Mouse (Mus musculus) lung, postnatal 14 days (tissue): Measurements from ENCODE around the gene Dync1li1.
"Not testable (repeated sequence)": the region's sequence is repeated elsewhere in the genome, so short reads cannot be mapped to it uniquely, and the experiment has no call there.

Source experiments
- DNase-seq: peaks from one replicate; pipeline ENCODE4 v3.0.0; 2021

Gene Dync1li1

DNA sequence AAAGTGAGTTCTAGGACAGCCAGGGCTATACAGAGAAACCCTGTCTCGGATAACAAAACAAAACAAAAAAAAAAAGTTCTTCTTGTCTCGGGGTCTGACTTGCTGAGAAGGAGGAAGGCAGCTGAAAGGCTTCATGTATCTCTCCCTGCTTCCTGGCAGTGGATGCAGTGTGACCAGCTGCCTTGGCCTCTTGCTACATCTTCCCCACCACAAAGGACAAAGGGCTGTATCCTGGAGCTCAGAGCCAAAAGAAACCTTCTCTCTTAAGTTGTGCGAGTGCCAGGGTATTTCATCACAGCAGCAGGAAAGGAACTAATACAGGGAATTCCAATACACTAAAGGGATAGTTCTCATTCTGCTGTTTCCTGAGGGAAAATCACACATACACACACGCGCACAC, 10.0 kb upstream of the Dync1li1 start:
- DNase-seq, result peak; percentile 10

DNA sequence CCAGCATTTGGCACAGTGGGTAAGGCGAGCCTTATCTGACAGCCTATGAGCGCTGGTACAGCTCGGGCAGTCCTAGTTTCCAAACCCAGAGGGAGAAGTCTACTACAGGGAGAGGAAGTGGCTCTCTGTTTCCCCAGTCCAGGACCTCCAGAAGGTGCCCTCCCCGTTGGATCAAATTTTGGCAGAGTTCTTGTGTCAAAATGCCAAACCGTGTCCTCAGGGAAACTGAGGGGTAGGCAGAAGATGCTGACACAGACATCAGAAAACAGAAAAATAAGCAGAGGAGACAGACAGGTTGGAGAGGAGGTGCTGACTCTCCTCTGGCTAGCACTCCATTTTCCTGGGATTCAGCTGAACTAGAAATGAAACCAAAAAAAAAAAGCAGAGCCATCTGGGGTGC, 8.6 kb upstream of the Dync1li1 start:
- no peak for DNase-seq

DNA sequence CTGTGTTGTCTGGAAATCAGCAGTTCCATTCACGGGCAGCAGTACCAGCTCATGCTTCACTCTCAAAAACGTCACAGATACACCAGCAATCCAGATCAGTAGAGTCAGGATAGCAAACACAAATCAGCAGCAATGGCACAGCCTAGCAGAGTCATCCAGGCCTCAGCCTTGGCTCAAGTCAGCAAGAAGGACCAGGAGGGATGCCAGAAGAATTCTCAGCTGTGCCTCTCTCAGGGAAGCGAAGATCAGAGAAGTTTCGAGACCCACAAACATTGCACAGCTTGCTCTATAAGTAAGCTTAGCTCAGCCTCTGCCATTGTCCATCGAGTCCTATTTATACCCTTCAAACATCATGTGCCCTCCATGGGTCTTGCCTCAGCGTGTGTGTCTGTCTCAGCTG, 8.1 kb upstream of the Dync1li1 start:
- DNase-seq, result no peak

DNA sequence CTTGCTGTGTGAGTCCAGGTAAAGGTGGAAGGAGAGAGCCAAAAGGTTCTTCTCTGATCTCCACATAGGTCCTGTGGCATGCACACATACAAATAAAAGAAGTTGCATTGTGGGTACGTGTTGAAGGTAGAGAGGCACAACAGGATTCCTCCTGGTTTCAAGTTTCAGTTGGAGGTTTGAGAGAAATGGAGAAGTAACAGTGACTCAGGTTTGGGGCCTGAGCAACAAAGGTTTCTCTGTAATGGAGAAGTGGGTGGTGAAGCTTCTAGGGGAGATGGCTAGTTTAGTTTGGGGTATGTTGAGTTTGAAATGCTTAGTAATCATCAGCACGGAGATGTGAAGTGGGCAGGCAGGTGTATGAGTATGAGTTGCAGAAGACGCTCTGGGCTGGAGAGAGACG, 6.4 kb upstream of the Dync1li1 start:
- DNase-seq, result no peak

DNA sequence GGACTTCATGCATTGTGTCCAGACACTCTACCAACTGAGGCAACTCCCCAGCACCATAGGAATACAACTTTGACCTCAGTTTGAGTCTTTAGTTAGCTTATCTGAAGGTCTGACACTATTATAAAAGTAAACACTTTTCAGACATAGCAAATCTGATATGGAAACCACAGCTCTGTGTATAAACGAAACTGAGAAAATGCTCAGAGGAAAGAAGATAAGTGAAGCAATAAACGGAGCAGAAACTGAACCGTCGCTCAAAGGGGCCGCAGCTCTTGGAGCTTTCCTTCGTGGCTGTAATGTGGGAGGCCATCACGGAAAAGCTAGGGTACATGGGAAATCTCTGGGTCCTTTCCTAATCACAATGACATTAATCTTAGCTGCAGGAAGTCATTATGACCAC, 2.3 kb upstream of the Dync1li1 start:
- no peak for DNase-seq

DNA sequence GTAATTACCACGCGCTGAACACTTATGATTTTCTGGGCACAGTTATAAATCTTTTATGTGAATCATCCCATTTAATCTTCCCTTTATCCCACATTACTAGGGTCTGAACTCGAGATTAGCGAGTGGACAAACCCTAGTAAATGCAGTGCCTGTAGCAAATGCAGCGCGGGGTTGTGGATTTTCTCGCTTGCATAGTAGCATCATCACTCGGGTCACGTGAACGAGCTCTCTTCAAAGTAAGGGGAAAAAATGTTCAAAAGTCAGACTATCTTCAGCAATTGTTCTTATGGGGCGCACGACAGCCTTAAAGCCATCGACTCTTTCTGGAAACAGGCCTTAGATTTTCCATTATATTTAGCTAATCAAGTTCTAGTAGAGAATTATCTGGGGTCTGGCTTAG, 951 bp upstream of the Dync1li1 start:
- DNase-seq, result no peak

DNA sequence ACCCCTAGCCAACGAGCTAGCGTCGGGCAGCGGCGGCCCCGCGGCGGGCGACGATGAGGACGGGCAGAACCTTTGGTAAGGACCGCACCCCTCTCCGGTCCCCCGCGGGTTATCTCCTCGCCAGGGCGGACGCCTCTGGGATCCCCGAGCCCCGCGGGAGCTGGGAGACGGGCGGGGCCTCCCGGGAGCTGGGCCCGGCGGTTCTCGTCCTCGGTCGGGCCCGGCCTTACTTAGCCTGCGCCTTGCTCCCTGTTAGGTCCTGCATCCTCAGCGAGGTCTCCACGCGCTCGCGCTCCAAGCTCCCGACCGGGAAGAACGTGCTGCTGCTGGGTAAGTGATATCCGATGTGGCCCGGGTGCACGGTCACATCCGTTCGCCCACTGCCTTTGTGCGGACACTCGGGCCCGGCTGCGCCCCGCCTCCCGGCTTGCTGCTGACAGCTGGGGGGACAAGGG, 390 bp downstream of the Dync1li1 start:
- DNase-seq, result peak; percentile 36

DNA sequence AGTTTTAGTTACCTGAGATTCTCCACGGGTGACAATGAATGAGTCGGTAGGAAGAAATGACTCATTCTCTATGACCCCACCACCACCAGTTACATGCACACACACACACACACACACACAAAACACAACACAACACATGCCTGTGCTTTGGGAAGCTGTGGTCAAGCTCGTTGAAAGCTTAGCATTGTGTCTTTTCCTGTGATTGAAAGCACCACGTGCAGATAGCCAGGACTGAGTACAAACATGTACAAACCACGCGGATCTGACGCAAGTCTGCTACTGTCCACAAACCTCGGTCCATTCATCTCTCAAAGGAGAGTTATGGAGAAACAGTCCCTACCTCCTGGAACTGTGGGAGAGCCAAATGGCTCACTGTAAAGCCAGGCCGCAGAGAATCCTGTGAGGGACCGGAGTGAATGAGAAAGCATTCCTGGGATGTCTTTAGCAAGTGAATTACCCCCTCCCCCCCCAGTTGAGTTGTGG, 1.6 kb downstream of the Dync1li1 start:
- peak; percentile 9 for DNase-seq

DNA sequence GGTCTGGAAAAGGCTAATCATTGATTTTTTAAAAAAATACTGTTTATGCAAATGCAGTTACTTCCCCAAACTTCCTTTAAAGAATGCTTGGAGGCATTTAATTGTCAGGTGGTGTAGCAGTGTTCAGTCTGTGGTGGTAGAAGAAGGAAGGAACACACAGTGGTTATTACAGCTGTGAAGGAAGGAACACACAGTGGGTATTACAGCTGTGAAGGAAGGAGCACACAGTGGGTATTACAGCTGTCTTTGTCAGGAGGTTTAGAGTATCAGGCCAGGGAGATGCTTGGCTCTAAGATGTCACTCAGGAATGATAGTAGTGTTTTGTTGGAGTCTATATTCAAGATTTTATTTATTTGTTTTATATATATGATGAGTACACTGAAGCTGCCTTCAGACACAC, 2.5 kb downstream of the Dync1li1 start:
- no peak for DNase-seq

DNA sequence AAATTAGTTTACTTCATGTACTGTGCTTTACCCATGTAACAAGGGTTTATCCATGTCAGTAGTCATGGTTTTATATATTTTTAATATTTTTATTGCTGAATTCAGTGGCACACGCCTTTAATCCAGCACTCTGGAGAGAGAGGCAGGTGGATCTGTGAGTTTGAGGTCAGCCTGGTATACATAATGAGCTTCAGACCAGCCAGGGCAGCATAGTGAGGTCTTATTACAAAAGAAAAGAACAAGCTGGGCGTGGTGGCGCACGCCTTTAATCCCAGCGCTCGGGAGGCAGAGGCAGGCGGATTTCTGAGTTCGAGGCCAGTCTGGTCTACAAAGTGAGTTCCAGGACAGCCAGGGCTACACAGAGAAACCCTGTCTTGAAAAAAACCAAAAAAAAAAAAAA, 7.1 kb downstream of the Dync1li1 start:
- not testable (repeated sequence) for DNase-seq

DNA sequence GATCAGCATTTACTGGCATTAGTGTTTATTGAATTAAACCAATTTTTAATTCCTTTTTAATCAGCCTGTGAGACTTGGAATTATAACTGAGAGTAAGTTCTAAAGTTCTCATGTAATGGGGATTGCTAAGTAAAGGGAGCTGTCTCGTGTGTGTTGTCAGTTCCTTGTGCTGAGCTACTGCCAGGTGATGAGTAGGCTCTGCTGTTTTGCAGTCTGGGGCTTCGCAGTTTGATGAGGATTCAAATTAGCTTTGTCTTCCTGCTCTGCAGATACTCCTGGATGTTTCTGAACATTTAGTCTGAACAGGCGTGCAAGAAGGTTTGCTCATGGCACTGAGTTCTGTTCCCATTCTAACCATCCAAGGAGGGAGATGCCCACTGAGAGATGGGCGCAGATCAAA, 8.5 kb downstream of the Dync1li1 start:
- no peak for DNase-seq

DNA sequence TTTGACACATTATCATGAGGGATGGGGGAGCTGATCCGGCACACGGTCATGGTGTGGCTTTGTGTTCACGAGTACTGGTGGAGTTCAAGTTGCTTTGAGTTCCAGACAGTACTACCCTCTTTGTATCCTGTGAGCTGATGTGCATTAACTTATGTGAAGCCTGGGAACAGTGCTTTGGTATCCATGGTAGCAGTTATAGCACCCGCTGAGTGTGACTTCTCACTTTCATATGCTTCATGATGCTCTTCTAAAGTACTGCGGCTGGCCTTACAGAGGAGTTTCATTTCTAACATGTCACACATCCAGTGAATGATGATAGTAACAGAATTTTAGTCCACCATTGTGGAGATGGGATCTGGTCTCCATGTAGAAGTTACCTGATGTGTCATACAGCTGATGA, 9.3 kb downstream of the Dync1li1 start:
- DNase-seq, result no peak

DNA sequence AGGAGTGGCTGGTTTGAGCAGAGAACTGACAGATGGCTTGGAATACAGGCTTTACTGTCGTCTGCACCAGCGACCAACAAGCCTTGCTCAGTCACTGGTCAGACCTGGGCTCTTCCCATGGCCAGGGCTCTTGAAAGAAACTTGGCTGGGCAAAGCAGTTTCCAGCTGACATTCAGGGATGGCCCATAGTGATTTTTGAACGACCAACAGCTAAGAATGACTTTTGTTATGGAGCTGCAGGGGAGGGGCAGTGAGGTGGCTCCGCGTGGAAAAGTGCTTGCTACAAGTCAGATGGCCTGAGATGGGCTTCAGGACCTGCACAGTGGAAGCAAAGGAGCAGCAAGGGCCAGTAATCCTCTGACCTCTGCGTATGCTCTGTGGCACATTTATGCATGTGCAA, 10.7 kb downstream of the Dync1li1 start:
- DNase-seq, result no peak

DNA sequence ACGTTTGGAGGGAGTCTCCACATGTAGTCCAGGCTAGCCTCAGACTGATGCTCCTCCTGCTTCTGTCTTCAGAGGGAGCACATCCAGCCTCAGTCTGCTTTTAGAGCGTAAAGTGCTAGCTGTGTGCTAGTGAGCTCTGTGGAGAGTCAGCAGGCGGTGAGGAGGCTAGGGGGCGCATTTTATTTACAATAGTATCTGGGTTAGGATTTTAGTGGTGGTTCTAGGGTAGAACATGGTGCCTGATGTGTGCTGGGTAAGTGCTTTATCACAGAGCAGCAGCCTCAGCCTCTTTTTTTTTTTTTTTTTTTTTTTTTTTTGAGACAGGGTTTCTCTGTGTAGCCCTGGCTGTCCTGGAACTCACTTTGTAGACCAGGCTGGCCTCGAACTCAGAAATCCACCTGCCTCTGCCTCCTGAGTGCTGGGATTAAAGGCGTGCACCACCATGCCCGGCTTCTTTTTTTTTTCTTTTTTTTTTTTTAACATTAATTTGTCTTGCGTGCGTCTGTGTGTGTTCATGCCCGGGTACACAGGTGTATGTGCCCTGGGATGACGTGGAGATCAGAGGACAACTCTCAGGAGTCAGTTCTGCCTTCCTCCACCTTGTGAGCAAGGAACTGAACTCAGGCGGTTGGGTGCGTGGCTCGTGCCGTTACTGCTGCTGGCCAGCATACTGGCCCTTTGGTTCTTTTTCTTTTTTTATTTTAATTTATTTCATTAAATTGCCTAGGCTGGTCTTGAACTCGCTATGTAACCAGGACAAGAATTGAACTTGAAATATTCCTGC, 11.5 kb downstream of the Dync1li1 start:
- DNase-seq, result no peak

DNA sequence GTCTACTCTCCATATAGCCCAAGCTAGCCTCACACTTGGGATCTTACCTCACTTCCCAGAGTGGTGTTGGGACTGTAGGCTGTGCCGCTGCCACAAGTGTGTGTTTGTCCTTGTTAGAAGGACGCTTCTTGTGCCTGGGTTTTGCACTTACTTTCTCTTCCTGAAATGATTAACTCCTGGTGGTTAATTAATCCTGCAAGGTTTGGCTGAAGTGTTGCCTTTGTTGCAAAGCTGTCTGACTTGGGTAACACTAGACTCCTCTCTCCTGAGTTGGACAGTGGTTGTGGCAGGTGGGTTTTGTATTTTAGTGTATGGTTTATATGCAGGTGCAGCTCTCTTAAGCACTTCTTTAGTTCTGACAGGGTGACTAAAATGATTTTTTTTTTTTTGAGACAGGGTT, 12.4 kb downstream of the Dync1li1 start:
- DNase-seq, result no peak

DNA sequence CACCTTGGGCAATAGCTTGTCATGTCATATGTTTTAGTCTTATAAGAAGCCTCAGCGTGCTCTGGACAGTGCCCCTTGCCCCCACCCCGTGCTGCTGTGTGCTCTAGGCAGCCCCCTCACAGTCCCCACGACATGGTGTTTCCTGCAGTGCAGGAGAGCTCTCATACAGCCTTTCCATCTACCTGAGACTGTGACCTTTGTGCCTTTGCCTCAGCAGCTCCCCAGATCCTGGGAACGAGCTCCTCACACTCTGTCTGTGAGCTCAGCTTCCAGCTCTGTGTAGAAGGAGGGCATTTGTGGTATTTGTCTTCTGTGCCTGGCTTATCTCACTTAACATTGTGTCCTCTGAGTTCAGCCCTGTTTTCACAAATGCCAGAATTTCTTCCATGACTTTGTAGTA, 13.3 kb downstream of the Dync1li1 start:
- DNase-seq, result no peak

DNA sequence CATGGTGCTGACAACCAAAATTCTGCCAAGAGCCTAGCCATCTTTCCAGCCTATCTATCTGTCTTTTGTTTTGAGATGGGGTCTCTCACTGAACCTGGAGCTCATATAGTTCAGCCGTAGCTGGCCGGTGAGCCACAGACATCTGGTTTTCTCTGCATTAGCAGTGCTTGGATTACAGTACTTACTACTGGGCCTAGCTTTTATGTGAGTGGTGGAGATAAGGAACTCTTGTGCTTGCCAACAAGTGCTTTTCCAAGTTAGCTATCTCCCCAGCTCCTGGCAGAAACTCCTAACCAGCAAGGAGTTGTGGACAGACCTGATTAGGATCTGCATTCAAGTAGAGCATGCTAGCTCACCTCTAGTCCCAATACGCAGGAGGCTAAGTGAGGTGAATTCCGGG, 19.2 kb downstream of the Dync1li1 start:
- no peak for DNase-seq

DNA sequence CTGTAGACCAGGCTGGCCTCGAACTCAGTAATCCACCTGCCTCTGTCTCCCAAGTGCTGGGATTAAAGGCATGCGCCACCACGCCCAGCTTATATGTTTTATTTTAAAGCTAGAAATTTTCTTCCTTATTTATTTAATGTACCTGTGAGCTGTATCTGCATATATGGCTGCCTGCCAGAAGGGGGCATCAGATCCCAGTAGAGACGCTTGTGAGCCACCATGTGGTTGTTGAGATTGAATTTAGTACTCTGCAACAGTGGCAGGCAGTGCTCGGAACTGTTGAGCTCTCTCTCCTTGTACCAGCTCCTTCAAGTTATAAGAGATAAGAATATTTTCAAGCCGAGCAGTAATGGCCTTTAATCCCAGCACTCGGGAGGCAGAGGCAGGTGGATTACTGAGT, 21.8 kb downstream of the Dync1li1 start:
- peak; percentile 40 for DNase-seq

DNA sequence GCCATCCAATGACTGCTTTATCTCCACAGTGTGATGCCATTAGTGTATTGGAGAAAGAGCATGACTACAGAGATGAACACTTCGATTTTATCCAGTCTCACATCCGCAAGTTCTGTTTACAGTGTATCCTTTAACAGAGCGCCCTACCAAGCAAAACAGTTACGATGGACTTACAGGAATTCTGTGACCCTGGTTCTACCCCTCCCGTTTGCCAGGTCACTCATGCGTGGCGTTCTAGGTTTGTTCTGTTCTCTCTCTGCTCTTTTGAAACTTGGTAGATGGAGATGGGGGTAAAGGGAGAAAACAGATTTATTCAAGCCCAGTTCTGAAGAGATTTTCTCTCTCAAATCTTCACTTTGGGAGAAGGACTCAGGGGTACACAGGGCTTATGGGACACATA, 24.9 kb downstream of the Dync1li1 start:
- no peak for DNase-seq

DNA sequence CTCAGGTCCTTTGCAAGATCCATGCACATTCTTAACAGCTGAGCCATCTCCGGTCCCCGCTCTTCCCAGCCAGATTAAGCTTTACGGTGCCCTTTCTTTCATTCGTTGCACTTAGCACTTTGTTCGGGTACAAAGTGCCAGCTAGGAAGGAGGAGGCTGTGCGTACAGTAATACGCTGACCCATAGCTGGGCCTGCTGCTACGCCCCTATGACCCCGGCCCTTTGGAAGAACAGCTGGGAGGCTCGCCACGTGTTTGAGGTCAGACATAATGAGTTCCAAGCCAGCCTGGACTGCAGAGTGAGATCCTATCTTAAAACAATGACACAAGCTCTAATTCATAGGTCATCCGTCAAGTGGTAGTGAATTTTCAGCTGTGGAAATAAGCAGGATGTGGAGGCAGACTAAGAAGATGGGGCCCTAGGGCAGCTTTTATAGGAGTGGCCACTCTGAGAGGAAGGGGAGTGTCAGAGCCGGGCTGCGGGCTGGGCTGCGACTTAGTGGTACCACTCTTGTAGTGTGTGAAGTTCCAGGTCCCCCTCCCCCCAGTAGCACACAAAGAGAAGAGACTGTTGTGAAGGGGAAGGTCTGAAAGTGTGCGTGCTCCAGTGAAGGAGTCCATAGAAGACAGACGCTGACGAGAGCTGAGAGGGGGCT, 28.2 kb downstream of the Dync1li1 start:
- DNase-seq, result no peak

DNA sequence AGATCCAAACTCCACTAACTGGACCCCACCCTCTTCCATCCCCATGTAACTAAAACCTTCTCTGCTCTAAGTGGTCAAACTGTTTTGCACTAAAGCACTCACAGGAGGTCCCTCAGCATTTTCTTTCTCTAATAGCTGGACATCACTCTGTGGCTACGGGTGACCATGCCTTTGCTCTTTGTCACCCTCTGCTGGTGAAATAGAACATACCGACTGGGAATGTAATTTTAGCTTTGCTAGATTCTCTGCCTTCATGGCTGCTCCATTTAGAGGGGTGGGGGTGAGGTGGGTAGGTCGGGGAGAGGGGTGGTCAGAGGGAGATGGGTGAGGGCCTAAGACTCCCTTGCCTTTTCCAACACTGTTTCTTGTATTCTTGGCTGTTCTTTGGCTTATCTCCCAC, 38.7 kb downstream of the Dync1li1 start:
- DNase-seq, result peak; percentile 64

DNA sequence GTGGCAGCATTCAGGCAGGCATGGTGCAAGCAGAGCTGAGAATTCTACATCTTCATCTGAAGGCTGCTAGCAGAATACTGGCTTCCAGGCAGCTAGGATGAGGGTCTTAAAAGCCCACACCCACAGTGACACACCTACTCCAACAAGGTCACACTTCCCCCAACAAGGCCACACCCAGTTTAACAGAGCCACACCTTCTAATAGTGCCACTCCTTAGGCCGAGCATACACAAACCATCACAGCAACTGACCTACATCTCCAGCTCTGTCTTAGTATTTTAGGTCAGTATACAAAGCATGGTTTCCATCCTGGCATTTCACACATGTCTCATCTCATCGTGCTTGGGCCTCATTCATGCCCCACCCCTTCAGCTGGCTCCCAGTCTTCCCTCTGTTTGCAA, 39.8 kb downstream of the Dync1li1 start:
- DNase-seq, result not testable (repeated sequence)

DNA sequence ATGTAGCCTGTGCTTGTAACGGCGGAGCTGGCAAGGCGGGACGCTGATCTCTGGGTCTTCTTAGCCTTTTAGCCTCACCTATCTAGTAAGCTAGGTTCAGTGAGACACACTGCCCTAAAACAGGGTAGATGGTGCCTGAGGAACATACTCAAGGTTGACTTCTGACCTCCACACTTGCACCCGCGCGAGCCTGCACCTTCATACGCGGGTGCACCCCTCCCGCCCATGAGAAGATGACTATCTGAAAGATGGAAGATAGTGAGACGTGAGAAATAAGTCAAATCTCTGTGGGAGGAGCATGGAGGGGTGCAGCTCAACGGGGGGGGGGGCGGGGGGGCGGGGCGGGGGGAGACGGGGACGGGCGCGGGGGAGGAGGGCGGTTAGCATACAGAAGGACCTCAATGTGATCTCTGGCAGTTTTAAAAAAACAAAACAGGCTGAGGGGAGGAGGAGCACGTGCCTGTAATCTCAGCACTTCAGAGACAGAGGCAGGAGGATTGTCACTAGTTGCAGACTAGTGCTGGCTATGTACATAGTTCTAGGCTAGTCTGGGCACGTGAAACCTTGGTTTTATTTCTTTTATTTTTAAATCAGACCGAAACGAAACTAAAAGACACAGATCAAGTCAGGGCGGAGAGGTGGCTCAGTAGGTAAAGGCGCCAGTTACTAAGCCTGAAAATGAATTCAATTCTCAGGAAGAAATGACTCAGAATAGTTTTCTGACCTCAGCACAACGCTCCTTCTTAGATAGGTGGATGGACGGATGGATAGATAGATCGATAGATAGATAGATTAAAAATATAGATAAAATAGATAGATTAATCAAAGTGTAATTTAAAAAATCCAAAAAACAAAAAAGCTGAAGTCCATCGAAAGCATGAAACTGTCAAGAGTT, 41.6 kb downstream of the Dync1li1 start:
- DNase-seq, result no peak
